Mouse (Mus musculus) heart, postnatal 0 days (tissue): ENCODE measurements at regions not wholly inside any gene's neighbourhood (a gene's known extent, or its start where the extent isn't known, plus 50 kb on each side); places are given as distances from the start of the nearest gene placed in this dataset.

Experiments
- CTCF ChIP-seq: IDR thresholded peaks from 2 replicates; pipeline ENCODE4 v1.5.1; 2016; ENCODE audit warnings: antibody characterized with exemption, control low read depth, low read depth
- EP300 ChIP-seq: IDR thresholded peaks from 2 replicates; pipeline ENCODE4 v1.6.1; 2016; ENCODE audit warnings: antibody characterized with exemption, low read depth

DNA sequence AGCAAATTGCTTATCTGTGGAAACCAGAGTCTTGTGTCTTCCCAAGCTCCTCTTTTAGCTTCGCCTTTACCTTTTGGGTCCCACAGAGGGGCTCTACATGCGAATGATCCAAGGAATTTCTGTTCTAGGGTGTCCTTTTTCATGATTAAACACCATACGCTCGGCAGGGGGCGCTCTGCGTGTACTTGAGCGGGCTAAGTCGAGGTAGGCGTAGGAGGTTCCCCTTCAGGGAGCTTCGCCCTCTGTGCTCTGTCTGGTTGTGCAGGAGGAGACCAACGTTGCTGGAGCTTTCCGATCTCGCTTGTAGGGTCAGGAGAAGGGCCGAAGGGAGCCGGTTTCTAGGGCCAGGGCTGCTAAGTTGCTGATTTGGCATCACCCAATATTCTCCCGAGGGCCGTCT lies 310.7 kb upstream of the 4930535I16Rik start:
- TF ChIP-seq CTCF (peak; percentile 84), EP300 (no peak)
